Mouse (Mus musculus) Patski (cell line): Measurements from ENCODE around the gene Psmd8. TPM values are rescaled to one million over a fixed set of nuclear protein-coding genes. Genes with fewer than 3 reads are reported as not detected.
"Not testable (repeated sequence)": the region's sequence is repeated elsewhere in the genome, so short reads cannot be mapped to it uniquely, and the experiment has no call there.

ENCODE experiments used
- ATAC-seq: fragments of 100-300 bp; one replicate; pipeline ENCODE4 v1.8.0; 2021
- CTCF ChIA-PET: fragments of 350-600 bp; sonication (Branson Sonifier 250); formaldehyde crosslinking; loops from one replicate; lab custom pipeline; 2022; ENCODE audit warnings: inconsistent platforms; lab: Charles Lee
- POLR2A ChIA-PET: fragments of 350-600 bp; sonication (Branson Sonifier 250); formaldehyde crosslinking; loops from one replicate; lab custom pipeline; 2022; ENCODE audit warnings: antibody characterized with exemption, inconsistent platforms; lab: Charles Lee
- DNase-seq: peaks from one replicate; pipeline ENCODE4 v3.0.0-alpha.2; 2011; ENCODE audit warnings: low read depth, low spot score
- H3K27me3 ChIP-seq: fragments of 371-371 bp; one replicate; pipeline ENCODE4 v1.5.1; 2021
- CTCF ChIP-seq: fragments of 100-300 bp; IDR thresholded peaks from one replicate; pipeline ENCODE4 v1.5.1; 2021
- in situ Hi-C: fragments of 300-500 bp; cut with MboI; formaldehyde crosslinking; loops from 3 replicates; pipeline ENCODE4 v1.11.1; 2018; ENCODE audit warnings: low pct_unique_long_range_greater_than_20kb, mixed read lengths
- polyA plus RNA-seq: library from polyadenylated mRNA; unstranded; gene quantifications from one replicate; pipeline ENCODE4 v1.2.3, GENCODE M21; 2021

The Psmd8 gene
- polyA plus RNA-seq, 1 experiment from 2014 or later, result 241 TPM

GRCm38 (mm10) chr7:29211415-29212198 lies 31.1 kb upstream of the Psmd8 start:
- in situ Hi-C loops, result no loop called here
- no peak for TF ChIP-seq CTCF
- peak; percentile 64 for ATAC-seq
- CTCF ChIA-PET, result no interaction called here
- H3K27me3 ChIP-seq, result no peaks in the 10 kb centered on the region
- POLR2A ChIA-PET, result no interaction called here
- DNase-seq, result peak; percentile 27

- DNase-seq, H3K27me3 ChIP-seq, CTCF ChIA-PET, in situ Hi-C loops, POLR2A ChIA-PET: not testable (repeated sequence)
- peak; percentile 33 for ATAC-seq
Measured at GRCm38 (mm10) chr7:29211013-29211412, 30.5 kb upstream of the Psmd8 start.

GRCm38 (mm10) chr7:29202577-29202976 lies 22.1 kb upstream of the Psmd8 start:
- CTCF ChIA-PET, result no interaction called here
- in situ Hi-C loops, result loop anchor here (5.0 kb wide), 1 partner anchor 515 kb away; no protein-coding TSS in a partner anchor
- peaks cover 7% of the 10 kb centered on the region for H3K27me3 ChIP-seq
- no peak for TF ChIP-seq CTCF
- ATAC-seq (no peak), DNase-seq (no peak)
- POLR2A ChIA-PET, result interaction anchor here (0.6 kb wide), 1 partner anchor 57 kb away, joined by 4 read pairs; no protein-coding TSS in a partner anchor

GRCm38 (mm10) chr7:29194230-29194629 lies 13.7 kb upstream of the Psmd8 start:
- ATAC-seq, DNase-seq, CTCF ChIA-PET, POLR2A ChIA-PET, H3K27me3 ChIP-seq, in situ Hi-C loops: not testable (repeated sequence)

- H3K27me3 ChIP-seq, DNase-seq, ATAC-seq, POLR2A ChIA-PET: not testable (repeated sequence)
- CTCF ChIA-PET, result interaction anchor here (1.5 kb wide), 1 partner anchor 116 kb away, joined by 6 read pairs; no protein-coding TSS in a partner anchor
- in situ Hi-C loops, result loop anchor here (5.0 kb wide), 1 partner anchor 106 kb away; the partner anchor contains the start of gene Ppp1r14a
Measured at GRCm38 (mm10) chr7:29181323-29181722, 822 bp upstream of the Psmd8 start.

GRCm38 (mm10) chr7:29180854-29181236 lies 344 bp upstream of the Psmd8 start:
- in situ Hi-C loops, result loop anchor here (5.0 kb wide), 1 partner anchor 106 kb away; the partner anchor contains the start of gene Ppp1r14a
- CTCF ChIA-PET, result interaction anchor here (1.2 to 1.5 kb wide), 2 partner anchors 116 to 120 kb away, joined by 4 to 6 read pairs; no protein-coding TSS in a partner anchor
- POLR2A ChIA-PET, result interaction anchor here (1.5 kb wide), 1 partner anchor 11 kb away, joined by 7 read pairs; the partner anchor contains the start of genes Ggn and Spred3
- no peaks in the 10 kb centered on the region for H3K27me3 ChIP-seq
- ATAC-seq (peak; percentile 9), DNase-seq (no peak)
- no peak for TF ChIP-seq CTCF

- ChIA-PET CTCF (interaction anchor here (1.1 to 2.3 kb wide), 4 partner anchors 9 to 112 kb away, joined by 4 to 9 read pairs (median 4); partner anchors contain the start of genes Ggn and Spred3), POLR2A (interaction anchor here (1.1 to 1.5 kb wide), 2 partner anchors 9 to 68 kb away, joined by 3 to 7 read pairs; partner anchors contain the start of genes Ggn and Spred3)
- ATAC-seq (no peak), DNase-seq (no peak)
- no peaks in the 10 kb centered on the region for H3K27me3 ChIP-seq
- TF ChIP-seq CTCF, result no peak
- in situ Hi-C loops, result loop anchor here (5.0 kb wide), 1 partner anchor 63 kb away; no protein-coding TSS in a partner anchor
Measured at GRCm38 (mm10) chr7:29179323-29179722, 1.2 kb downstream of the Psmd8 start.

- DNase-seq (no peak), ATAC-seq (no peak)
- ChIA-PET POLR2A (no interaction called here), CTCF (interaction anchor here (0.8 to 2.3 kb wide), 3 partner anchors 52 to 123 kb away, joined by 4 read pairs; no protein-coding TSS in a partner anchor)
- H3K27me3 ChIP-seq, result no peaks in the 10 kb centered on the region
- in situ Hi-C loops, result loop anchor here (5.0 kb wide), 1 partner anchor 64 kb away; no protein-coding TSS in a partner anchor
- no peak for TF ChIP-seq CTCF
Measured at GRCm38 (mm10) chr7:29178106-29178505, 2.4 kb downstream of the Psmd8 start.

GRCm38 (mm10) chr7:29172390-29173016 lies 8.0 kb downstream of the Psmd8 start:
- POLR2A ChIA-PET, result no interaction called here

GRCm38 (mm10) chr7:29171562-29172097 lies 8.9 kb downstream of the Psmd8 start:
- POLR2A ChIA-PET, result no interaction called here
- no peak for TF ChIP-seq CTCF
- no peaks in the 10 kb centered on the region for H3K27me3 ChIP-seq
- no peak for DNase-seq
- in situ Hi-C loops, result no loop called here
- CTCF ChIA-PET, result no interaction called here
- no peak for ATAC-seq

More at GRCm38 (mm10) chr7:29172390-29173016, 8.0 kb downstream of the Psmd8 start:
- no peak for DNase-seq
- TF ChIP-seq CTCF, result no peak
- in situ Hi-C loops, result no loop called here
- no peak for ATAC-seq
- CTCF ChIA-PET, result no interaction called here
- H3K27me3 ChIP-seq, result no peaks in the 10 kb centered on the region
